8 mouse cellular contexts compared by ENCODE assay signal in the genomic region with DNA sequence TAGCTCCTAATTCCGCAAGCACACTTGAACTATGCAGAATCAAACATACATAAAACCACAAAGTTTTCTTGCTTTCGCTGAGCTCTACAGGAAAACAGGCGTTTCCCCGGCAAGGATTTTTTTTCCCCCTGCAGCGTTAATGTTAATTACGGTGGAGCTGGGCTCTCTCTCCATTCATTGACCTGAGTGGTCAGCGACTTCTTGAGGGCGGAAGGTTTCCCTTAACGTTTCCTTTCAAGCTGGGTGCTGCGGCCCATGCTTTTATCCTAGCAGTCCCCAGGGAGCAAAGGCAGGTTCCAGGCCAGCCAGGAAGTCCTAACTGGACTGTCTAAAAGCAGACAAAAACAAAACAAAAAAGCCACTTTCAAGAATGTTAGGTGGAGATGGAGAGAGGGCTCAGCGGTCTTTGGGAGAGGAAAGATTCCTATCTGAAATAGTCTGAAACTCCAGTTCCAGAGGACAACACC. TPM values are rescaled to one million over a fixed set of nuclear protein-coding genes. Genes with fewer than 3 reads are reported as not detected.
A peak's percentile ranks its signal among the peaks of the same experiment; 100 is the strongest.
DNase-seq lines count a peak whose midpoint lies in the region; ATAC-seq lines count a peak whose summit lies in the region.

No protein-coding gene starts in this region.

- peak overlapping the region; percentile 78; the same call in 1 of the 2 replicates for H3K9ac ChIP-seq in heart, embryonic 11.5 days (ENCODE audit: low read depth, low read length)
- peak overlapping the region; percentile 78 for H3K9ac ChIP-seq in neural tube, embryonic 15.5 days (replicated peaks)

- ATAC-seq in heart, embryonic 11.5 days (replicated peaks; ENCODE audit: insufficient number of reproducible peaks, low FRiP score, low TSS enrichment): no peak
- no peak for ATAC-seq in neural tube, embryonic 15.5 days (ENCODE audit: low FRiP score)

- H3K4me3 ChIP-seq in heart, embryonic 11.5 days (ENCODE audit: low read depth, low read length): peak overlapping the region; percentile 94
- peak overlapping the region; percentile 82 for H3K4me3 ChIP-seq in neural tube, embryonic 15.5 days (replicated peaks)

- peaks cover 9% of the 10 kb centered on the region; the same call in 1 of the 2 replicates for H3K27me3 ChIP-seq in heart, embryonic 11.5 days (ENCODE audit: control insufficient read depth, insufficient read depth, low read length)
- H3K27me3 ChIP-seq in neural tube, embryonic 15.5 days (replicated peaks): no peaks in the 10 kb centered on the region

- 8% methylated on average over 11 of the region's 11 CpGs for WGBS in heart, embryonic 11.5 days (ENCODE audit: insufficient replicate concordance)
- WGBS in neural tube, embryonic 15.5 days: 6% methylated on average over 11 of the region's 11 CpGs

- no peaks in the 10 kb centered on the region for H3K9me3 ChIP-seq in heart, embryonic 11.5 days (replicated peaks; ENCODE audit: control insufficient read depth, low read length)
- no peaks in the 10 kb centered on the region for H3K9me3 ChIP-seq in neural tube, embryonic 15.5 days (replicated peaks)

- peaks cover 7% of the 10 kb centered on the region for H3K4me1 ChIP-seq in heart, embryonic 11.5 days (ENCODE audit: control insufficient read depth, insufficient read depth, low read length)
- H3K4me1 ChIP-seq in neural tube, embryonic 15.5 days: peaks cover 31% of the 10 kb centered on the region

- peak overlapping the region; percentile 96 for H3K4me2 ChIP-seq in heart, embryonic 11.5 days
- peak overlapping the region; percentile 88 for H3K4me2 ChIP-seq in neural tube, embryonic 15.5 days

- H3K27ac ChIP-seq in heart, embryonic 11.5 days (ENCODE audit: low read depth, low read length): no peak overlapping the region
- H3K27ac ChIP-seq in neural tube, embryonic 15.5 days (replicated peaks): no peak overlapping the region

- peak; percentile 29 for DNase-seq in A20 (ENCODE audit: low read depth, low spot score)
- peak; percentile 14 for DNase-seq in NIH3T3 (ENCODE audit: low read depth)
- DNase-seq in kidney, postnatal 14 days: peak; percentile 44
- no peak for DNase-seq in frontal cortex, postnatal 10 days (ENCODE audit: low spot score in 2 of 2)
- DNase-seq in urinary bladder, postnatal 25 days (ENCODE audit: low spot score): no peak
- no peak for DNase-seq in thymus, postnatal 10 days (ENCODE audit: low spot score in 2 of 2)

- peaks cover 30% of the 10 kb centered on the region for H3K36me3 ChIP-seq in heart, embryonic 11.5 days (ENCODE audit: control insufficient read depth, insufficient read depth, low read length)
- peaks cover 38% of the 10 kb centered on the region for H3K36me3 ChIP-seq in neural tube, embryonic 15.5 days

RNA-seq across cellular contexts. Expression of a gene that starts 3.1 kb away (rescaled TPM):
- 86.9 and 90.6 TPM in 2 replicates for polyA plus RNA-seq in heart, embryonic 11.5 days (2014; fragmentation: Nextera tagmentation; extraction: Ambion mirVana)
- 117 and 127 TPM in 2 replicates for polyA plus RNA-seq in neural tube, embryonic 15.5 days (2015; fragmentation: Nextera tagmentation; extraction: Ambion mirVana)

RNA-seq across cellular contexts. Expression of a gene that starts 33.9 kb away (rescaled TPM):
- 58.0 and 77.3 TPM in 2 replicates for polyA plus RNA-seq in heart, embryonic 11.5 days (2014; fragmentation: Nextera tagmentation; extraction: Ambion mirVana)
- 171 and 197 TPM in 2 replicates for polyA plus RNA-seq in neural tube, embryonic 15.5 days (2015; fragmentation: Nextera tagmentation; extraction: Ambion mirVana)

RNA-seq across cellular contexts. Expression of a gene that starts 40.7 kb away (rescaled TPM):
- polyA plus RNA-seq in heart, embryonic 11.5 days (2014; fragmentation: Nextera tagmentation; extraction: Ambion mirVana): 79.6 and 81.8 TPM in 2 replicates
- 63.7 and 64.6 TPM in 2 replicates for polyA plus RNA-seq in neural tube, embryonic 15.5 days (2015; fragmentation: Nextera tagmentation; extraction: Ambion mirVana)

RNA-seq across cellular contexts. Expression of a gene that starts 44.6 kb away (rescaled TPM):
- polyA plus RNA-seq in heart, embryonic 11.5 days (2014; fragmentation: Nextera tagmentation; extraction: Ambion mirVana): 0.63 and 1.3 TPM in 2 replicates
- polyA plus RNA-seq in neural tube, embryonic 15.5 days (2015; fragmentation: Nextera tagmentation; extraction: Ambion mirVana): 17.4 and 23.1 TPM in 2 replicates

Comparison
In these comparisons a context has a peak if more than half of its experiments do, and no peak if none do; other contexts are left out.
1. DNase-seq: peak in A20 (single experiment), NIH3T3 (single experiment) and kidney, postnatal 14 days (single experiment); none in frontal cortex, postnatal 10 days (0 of 2), urinary bladder, postnatal 25 days (single experiment) and thymus, postnatal 10 days (0 of 2).